Mouse (Mus musculus) brain, embryonic 18.5 days (tissue): ENCODE data around the gene Tas1r2.

Experiments
- DNase-seq: peaks from one replicate; pipeline ENCODE4 v3.0.0-alpha.2; 2012; ENCODE audit warnings: low read depth, low spot score

Tas1r2 gene

GRCm38 (mm10) chr4:139710467-139711334 lies 57.4 kb downstream of the Tas1r2 start:
- no peak for DNase-seq

- no peak for DNase-seq
Measured at GRCm38 (mm10) chr4:139715241-139715932, 62.0 kb downstream of the Tas1r2 start.

- DNase-seq: no peak
Measured at GRCm38 (mm10) chr4:139716477-139717169, 63.3 kb downstream of the Tas1r2 start.

- no peak for DNase-seq
Measured at GRCm38 (mm10) chr4:139718978-139719377, 65.6 kb downstream of the Tas1r2 start.
